Mouse (Mus musculus): Measurements from ENCODE around the gene Mxra8. TPM values are rescaled to one million over a fixed set of nuclear protein-coding genes. Genes with fewer than 3 reads are reported as not detected.

Mxra8 gene
- polyA plus RNA-seq, 1 experiment from 2014 or later, result 50.2 TPM

DNA sequence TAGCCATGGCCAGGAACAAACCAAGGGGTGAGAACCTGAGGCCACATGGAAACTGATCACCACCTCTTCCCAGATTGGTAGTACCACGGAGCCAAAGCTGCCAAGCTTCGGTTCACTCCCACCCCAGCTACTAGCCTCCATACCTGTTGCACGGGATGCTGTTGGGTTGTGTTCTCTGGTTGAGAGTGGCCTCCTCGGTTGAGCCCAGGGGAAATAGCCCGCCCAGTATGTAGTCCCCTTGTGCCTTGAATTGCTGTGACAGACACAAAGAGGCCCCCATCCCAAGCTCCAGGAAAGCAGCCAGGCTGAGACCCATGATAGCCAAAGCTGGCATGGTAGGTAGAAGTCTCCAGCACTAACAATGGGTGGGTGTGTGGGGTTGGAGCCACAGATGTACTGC, 23.5 kb downstream of the Mxra8 start, which contains the start of gene Tas1r3:
Gene Tas1r3 (minus strand): TSS at position 362 of the 400 bp plus-strand sequence.
- H3K4me2 ChIP-seq, result no peak within 1 kb of the TSS
- no peak within 1 kb of the TSS for H3K4me3 ChIP-seq
- no peak within 1 kb of the TSS for H3K27ac ChIP-seq (ENCODE audit: poor library complexity, severe bottlenecking)
- no peaks in the 10 kb centered on the region for H3K4me1 ChIP-seq (replicated peaks)
- H3K9ac ChIP-seq, result no peak within 1 kb of the TSS
- H3K9me3 ChIP-seq (replicated peaks), result no peaks in the 10 kb centered on the region
- no peaks in the 10 kb centered on the region for H3K27me3 ChIP-seq (replicated peaks)
- ATAC-seq (ENCODE audit: insufficient number of reproducible peaks, low FRiP score), result no peak
- peaks cover 49% of the 10 kb centered on the region for H3K36me3 ChIP-seq
- 74% methylated on average over 5 of the region's 5 CpGs for WGBS

DNA sequence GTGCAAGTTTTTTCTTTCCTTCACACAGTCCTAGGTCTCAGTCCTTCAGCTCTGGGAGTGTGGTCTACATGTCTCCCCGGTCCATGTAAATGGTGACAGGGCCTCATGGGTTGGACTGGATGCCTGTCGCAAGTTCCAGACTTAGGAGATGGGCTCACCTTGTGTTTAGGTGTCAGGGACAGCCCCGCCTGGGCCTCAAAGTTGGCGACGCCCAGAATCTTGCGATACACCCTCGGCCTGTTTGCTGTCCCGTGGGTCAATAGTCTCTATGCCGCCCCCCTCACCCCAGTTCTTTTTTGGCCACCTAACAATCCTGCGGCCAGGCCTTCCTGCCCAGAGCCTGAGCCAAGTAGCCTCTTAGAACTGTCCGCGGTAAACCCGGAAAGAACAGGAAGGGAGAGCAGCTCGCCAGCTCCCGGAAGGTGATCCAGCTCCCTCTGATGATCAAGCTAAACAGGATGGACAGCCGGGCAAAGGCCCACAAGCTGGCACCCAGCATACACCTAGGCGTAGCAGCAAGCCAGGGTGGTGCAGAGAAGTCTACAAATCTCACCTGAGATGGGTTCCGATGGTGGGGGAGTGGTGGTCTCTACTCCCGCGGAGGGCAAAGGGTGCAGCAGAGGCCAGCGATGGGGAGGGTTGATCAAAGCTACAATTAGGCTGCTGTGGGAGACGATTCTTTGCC, 29.3 kb downstream of the Mxra8 start:
- Histone ChIP-seq H3K36me3 (peaks cover 45% of the 10 kb centered on the region), H3K9ac (peak overlapping the region; percentile 92), H3K4me2 (peak overlapping the region; percentile 95), H3K9me3 (replicated peaks) (no peaks in the 10 kb centered on the region), H3K4me1 (replicated peaks) (peaks cover 18% of the 10 kb centered on the region), H3K27ac (ENCODE audit: poor library complexity, severe bottlenecking) (no peak overlapping the region), H3K4me3 (peak overlapping the region; percentile 91), H3K27me3 (replicated peaks) (no peaks in the 10 kb centered on the region)
- peak; percentile 41 for ATAC-seq (ENCODE audit: insufficient number of reproducible peaks, low FRiP score)
- 10% methylated on average over 22 of the region's 22 CpGs for WGBS

DNA sequence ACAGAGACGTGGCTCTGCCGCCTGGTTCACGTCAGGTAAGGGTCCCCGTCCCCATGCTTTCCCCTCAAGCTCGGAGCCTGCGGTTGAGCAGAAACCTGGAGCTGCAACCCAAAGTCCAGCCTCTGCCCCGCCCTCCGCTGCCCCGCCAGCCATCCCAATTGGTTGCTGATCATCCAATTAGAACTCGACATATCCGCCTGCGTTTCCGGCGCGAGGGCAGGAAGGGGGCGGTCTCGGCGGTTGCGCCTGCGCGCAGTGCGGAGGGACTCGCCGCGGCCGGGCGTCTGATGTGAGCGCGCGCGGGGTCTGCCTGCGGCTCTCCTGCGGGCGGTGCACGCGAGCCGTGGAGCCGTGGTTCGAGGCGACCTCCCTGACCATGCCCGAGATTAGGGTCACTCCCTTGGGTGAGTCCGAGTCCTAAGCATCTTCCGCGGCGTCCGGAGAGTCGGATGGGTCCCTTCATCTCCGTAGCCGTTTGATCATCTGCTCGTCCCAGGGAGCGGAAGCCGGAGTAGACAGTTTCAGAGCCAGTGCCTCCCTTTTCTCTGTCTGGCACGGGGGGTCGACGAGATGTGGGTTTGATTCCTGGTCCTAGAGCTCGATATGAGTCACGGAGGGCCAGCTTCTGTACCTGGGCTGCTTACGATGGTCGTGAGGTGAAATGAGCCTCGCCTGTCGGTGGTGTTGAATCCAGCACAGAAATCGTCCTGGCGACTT, 30.0 kb downstream of the Mxra8 start, which contains the start of the genes Cptp and Ints11:
Gene Cptp (minus strand): TSS at position 124 of the 717 bp plus-strand sequence.
Gene Ints11 (plus strand): TSS at position 230 of the 717 bp plus-strand sequence.
- peak; percentile 97 for ATAC-seq (ENCODE audit: insufficient number of reproducible peaks, low FRiP score)
- H3K27me3 ChIP-seq (replicated peaks), result no peaks in the 10 kb centered on the region
- H3K4me2 ChIP-seq, result peak within 1 kb of the TSS; percentile 95
- peaks cover 52% of the 10 kb centered on the region for H3K36me3 ChIP-seq
- peak within 1 kb of the TSS; percentile 92 for H3K9ac ChIP-seq
- H3K9me3 ChIP-seq (replicated peaks), result no peaks in the 10 kb centered on the region
- H3K4me3 ChIP-seq, result peak within 1 kb of the TSS; percentile 91
- H3K27ac ChIP-seq (ENCODE audit: poor library complexity, severe bottlenecking), result peak within 1 kb of the TSS; percentile 75
- WGBS, result under 1% methylated on average over 63 of the region's 63 CpGs
- H3K4me1 ChIP-seq (replicated peaks), result peaks cover 18% of the 10 kb centered on the region

DNA sequence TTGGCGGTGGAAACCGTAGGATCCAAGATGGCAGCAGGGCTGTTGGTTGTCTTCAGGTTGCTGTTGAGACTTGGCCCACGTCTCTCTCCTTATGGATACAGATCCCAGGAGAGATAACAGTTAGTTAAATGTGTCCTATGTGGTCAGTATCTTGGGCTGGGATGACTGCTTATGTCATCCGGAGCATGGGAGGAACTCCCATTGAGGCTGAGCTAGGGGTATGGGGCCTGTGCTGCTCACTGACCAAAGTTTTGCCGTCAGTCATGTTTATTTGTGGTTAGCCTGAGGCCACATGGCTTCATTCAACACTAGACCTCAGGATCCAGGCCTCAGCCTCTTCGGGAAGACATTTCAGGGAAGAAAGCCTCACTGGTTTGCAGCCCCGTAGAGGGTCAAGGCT, 31.9 kb downstream of the Mxra8 start:
- no peaks in the 10 kb centered on the region for H3K27me3 ChIP-seq (replicated peaks)
- no peaks in the 10 kb centered on the region for H3K9me3 ChIP-seq (replicated peaks)
- peaks cover 18% of the 10 kb centered on the region for H3K4me1 ChIP-seq (replicated peaks)
- no peak overlapping the region for H3K4me2 ChIP-seq
- H3K4me3 ChIP-seq, result no peak overlapping the region
- no peak overlapping the region for H3K27ac ChIP-seq (ENCODE audit: poor library complexity, severe bottlenecking)
- H3K36me3 ChIP-seq, result peaks cover 51% of the 10 kb centered on the region
- WGBS, result 88% methylated on average over 7 of the region's 7 CpGs
- no peak overlapping the region for H3K9ac ChIP-seq
- ATAC-seq (ENCODE audit: insufficient number of reproducible peaks, low FRiP score), result no peak

DNA sequence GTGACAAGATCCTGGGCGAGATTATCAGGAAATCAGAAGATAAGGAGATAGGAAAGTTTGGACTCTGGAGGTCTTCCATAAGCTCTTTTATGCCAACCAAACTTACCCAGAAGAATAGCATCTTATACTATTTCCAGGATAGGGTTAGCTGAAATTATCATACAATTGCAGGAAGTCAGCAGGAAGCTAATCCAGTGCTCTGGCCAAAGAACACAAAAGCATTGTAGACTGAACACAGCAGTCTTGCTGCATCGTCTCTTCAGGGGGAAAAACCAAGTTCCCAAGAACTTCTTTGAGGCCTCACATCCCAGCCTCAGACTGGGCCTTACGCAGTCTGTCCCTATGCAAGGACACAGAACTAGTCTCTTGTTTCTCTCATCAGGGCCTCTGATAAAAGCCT, 44.1 kb downstream of the Mxra8 start:
- Histone ChIP-seq H3K4me3 (no peak overlapping the region), H3K9ac (no peak overlapping the region; the same call in 1 of the 2 replicates), H3K9me3 (replicated peaks) (no peaks in the 10 kb centered on the region), H3K36me3 (peaks cover 51% of the 10 kb centered on the region), H3K27me3 (replicated peaks) (no peaks in the 10 kb centered on the region), H3K4me1 (replicated peaks) (peaks cover 8% of the 10 kb centered on the region; the same call in 1 of the 2 replicates), H3K27ac (ENCODE audit: poor library complexity, severe bottlenecking) (peak overlapping the region; percentile 79), H3K4me2 (0 out of 2 replicates have a peak overlapping the region, but pooled peaks have one; percentile 24)
- WGBS, result 60% methylated on average over 3 of the region's 3 CpGs
- peak; percentile 57; the same call in 1 of the 2 replicates for ATAC-seq (ENCODE audit: insufficient number of reproducible peaks, low FRiP score)

DNA sequence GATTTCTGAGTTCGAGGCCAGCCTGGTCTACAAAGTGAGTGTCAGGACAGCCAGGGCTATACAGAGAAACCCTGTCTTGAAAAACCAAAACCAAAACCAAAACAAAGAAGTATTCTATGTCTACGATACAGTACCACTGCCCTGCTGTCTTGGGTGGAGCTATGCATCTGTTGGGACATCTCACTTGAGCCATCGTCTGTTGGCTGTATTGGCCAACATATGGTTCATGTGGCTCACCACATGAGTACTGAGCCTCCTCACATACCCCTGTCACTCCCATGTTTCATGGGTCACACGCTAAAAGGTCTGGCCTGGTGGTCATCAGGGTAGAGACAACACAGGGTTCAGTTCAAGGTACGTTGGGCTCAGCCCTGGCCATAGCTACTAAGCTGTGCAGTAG, 46.9 kb downstream of the Mxra8 start:
- no peaks in the 10 kb centered on the region for H3K27me3 ChIP-seq (replicated peaks)
- H3K4me2 ChIP-seq, result no peak overlapping the region
- 92% methylated on average over 5 of the region's 5 CpGs for WGBS
- no peak overlapping the region for H3K4me3 ChIP-seq
- ATAC-seq (ENCODE audit: insufficient number of reproducible peaks, low FRiP score), result no peak
- H3K4me1 ChIP-seq (replicated peaks), result peaks cover 18% of the 10 kb centered on the region; the same call in 1 of the 2 replicates
- no peak overlapping the region for H3K9ac ChIP-seq
- H3K36me3 ChIP-seq, result peaks cover 55% of the 10 kb centered on the region
- no peaks in the 10 kb centered on the region for H3K9me3 ChIP-seq (replicated peaks)
- no peak overlapping the region for H3K27ac ChIP-seq (ENCODE audit: poor library complexity, severe bottlenecking)

DNA sequence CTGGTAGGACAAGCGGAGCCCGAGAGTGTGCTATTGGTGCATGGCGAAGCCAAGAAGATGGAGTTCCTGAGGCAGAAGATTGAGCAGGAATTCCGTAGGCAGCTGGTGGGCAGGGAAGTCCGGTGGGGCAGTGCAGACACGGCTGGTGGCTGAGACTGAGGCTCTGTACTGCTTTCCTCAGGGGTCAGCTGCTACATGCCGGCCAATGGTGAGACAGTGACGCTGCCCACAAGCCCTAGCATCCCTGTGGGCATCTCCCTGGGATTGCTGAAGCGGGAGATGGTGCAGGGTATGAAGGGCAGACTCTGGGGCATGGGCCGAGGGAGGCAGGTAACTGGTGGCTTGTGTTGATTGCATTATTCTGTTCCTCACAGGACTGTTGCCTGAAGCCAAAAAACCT, 48.2 kb downstream of the Mxra8 start:
- no peak for ATAC-seq (ENCODE audit: insufficient number of reproducible peaks, low FRiP score)
- H3K9me3 ChIP-seq (replicated peaks), result no peaks in the 10 kb centered on the region
- peaks cover 55% of the 10 kb centered on the region for H3K36me3 ChIP-seq
- peaks cover 21% of the 10 kb centered on the region for H3K4me1 ChIP-seq (replicated peaks)
- WGBS, result 91% methylated on average over 10 of the region's 10 CpGs
- H3K27me3 ChIP-seq (replicated peaks), result no peaks in the 10 kb centered on the region
- H3K9ac ChIP-seq, result no peak overlapping the region
- no peak overlapping the region for H3K4me3 ChIP-seq
- no peak overlapping the region for H3K27ac ChIP-seq (ENCODE audit: poor library complexity, severe bottlenecking)
- no peak overlapping the region for H3K4me2 ChIP-seq

DNA sequence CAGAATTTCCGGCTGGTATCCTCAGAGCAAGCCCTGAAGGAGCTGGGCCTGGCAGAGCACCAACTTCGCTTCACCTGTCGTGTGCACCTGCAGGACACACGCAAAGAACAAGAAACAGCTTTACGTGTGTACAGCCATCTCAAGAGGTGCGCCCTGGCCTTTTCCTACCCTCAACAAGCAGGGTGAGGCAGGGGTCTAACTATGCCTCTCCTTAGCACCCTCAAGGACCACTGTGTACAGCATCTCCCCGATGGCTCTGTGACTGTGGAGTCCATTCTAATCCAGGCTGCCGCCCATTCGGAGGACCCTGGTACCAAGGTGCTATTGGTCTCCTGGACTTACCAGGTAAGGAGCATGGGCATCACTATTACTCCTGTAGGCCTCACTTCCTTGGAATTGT, 48.7 kb downstream of the Mxra8 start:
- Histone ChIP-seq H3K4me1 (replicated peaks) (peaks cover 26% of the 10 kb centered on the region), H3K27ac (ENCODE audit: poor library complexity, severe bottlenecking) (no peak overlapping the region), H3K36me3 (peaks cover 55% of the 10 kb centered on the region), H3K4me2 (no peak overlapping the region), H3K9me3 (replicated peaks) (no peaks in the 10 kb centered on the region), H3K4me3 (no peak overlapping the region), H3K9ac (no peak overlapping the region), H3K27me3 (replicated peaks) (no peaks in the 10 kb centered on the region)
- no peak for ATAC-seq (ENCODE audit: insufficient number of reproducible peaks, low FRiP score)
- WGBS, result 92% methylated on average over 9 of the region's 9 CpGs

DNA sequence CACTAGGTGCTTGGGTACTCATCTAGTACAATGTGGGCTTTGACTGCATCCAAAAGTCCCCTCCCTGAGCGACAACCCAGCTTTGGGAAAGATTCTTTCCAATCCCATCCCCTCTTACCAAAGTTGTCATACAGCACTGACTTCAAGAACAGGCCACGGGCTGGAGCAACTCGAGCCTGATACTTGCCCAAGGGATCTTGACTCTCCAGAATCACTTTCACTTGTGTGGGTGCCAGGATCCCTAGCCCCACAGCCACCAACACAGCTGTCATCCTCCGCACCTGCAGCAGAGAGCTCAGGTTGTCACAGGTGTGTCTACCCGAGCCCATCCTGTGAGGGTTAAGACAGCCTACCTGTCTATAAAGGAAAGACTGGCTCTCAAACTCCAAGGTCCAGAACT, 49.8 kb downstream of the Mxra8 start:
- Histone ChIP-seq H3K4me2 (no peak overlapping the region), H3K27me3 (replicated peaks) (no peaks in the 10 kb centered on the region), H3K4me3 (no peak overlapping the region), H3K27ac (ENCODE audit: poor library complexity, severe bottlenecking) (no peak overlapping the region), H3K9me3 (replicated peaks) (no peaks in the 10 kb centered on the region), H3K36me3 (peaks cover 51% of the 10 kb centered on the region), H3K4me1 (replicated peaks) (peaks cover 30% of the 10 kb centered on the region), H3K9ac (no peak overlapping the region)
- 82% methylated on average over 5 of the region's 5 CpGs for WGBS
- ATAC-seq (ENCODE audit: insufficient number of reproducible peaks, low FRiP score), result no peak

DNA sequence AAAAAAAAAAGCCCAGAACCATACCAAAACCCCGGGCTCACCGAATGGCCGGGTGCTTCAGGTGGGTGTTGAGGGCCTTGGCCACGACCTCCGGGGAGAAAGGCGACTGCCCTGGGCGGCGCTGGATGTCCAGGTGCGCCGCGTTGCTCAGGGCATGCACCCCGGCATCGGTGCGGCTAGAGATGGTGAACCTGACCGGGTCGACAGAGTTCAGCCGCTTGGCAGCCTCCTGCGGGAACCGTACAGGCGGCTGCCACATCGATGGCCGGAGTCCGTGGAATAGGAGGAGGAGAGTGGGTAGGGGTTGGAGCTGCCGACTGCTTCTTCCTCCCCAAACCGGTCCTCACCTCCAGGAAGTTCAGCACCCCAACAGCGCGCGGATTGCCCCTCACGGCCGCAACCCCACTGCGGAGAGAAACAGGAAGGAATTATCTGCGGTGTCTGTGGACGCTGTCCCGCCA, 51.6 kb downstream of the Mxra8 start:
- Histone ChIP-seq H3K4me3 (peak overlapping the region; percentile 82), H3K9me3 (replicated peaks) (no peaks in the 10 kb centered on the region), H3K27me3 (replicated peaks) (no peaks in the 10 kb centered on the region), H3K36me3 (peaks cover 39% of the 10 kb centered on the region), H3K4me1 (replicated peaks) (peaks cover 41% of the 10 kb centered on the region), H3K4me2 (peak overlapping the region; percentile 97), H3K9ac (peak overlapping the region; percentile 84), H3K27ac (ENCODE audit: poor library complexity, severe bottlenecking) (no peak overlapping the region)
- under 1% methylated on average over 34 of the region's 34 CpGs for WGBS
- ATAC-seq (ENCODE audit: insufficient number of reproducible peaks, low FRiP score), result no peak

DNA sequence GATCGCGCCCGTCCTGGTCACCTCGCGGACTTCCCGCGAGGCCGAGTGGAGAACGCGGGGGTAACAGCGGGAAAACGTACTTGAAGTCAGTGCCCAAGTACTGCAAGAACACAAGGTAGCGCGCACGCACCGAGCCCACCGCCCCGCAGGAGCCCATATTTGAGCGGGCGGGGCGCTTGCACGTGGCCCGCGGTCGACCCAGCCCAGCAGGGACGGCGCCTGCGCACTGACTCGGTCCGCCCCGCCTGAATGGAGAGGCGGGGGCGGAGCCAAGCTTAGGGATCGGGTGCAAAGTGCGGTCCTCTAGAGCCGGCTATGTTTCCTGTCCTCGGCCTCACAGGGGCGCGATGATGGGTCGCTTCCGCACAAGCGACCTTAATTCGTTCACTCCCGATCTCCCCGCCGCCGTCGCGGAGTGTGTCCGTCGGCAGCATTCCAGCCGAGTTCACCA, 52.1 kb downstream of the Mxra8 start, which contains the start of the genes Pusl1 and Acap3:
Gene Pusl1 (minus strand): TSS at position 231 of the 451 bp plus-strand sequence.
Gene Acap3 (plus strand): TSS at position 272 of the 451 bp plus-strand sequence.
- Histone ChIP-seq H3K27ac (ENCODE audit: poor library complexity, severe bottlenecking) (peak within 1 kb of the TSS; percentile 93), H3K36me3 (peaks cover 39% of the 10 kb centered on the region), H3K9ac (peak within 1 kb of the TSS; percentile 88), H3K4me2 (peak within 1 kb of the TSS; percentile 97), H3K4me3 (peak within 1 kb of the TSS; percentile 82), H3K27me3 (replicated peaks) (no peaks in the 10 kb centered on the region), H3K4me1 (replicated peaks) (peaks cover 41% of the 10 kb centered on the region), H3K9me3 (replicated peaks) (no peaks in the 10 kb centered on the region)
- ATAC-seq (ENCODE audit: insufficient number of reproducible peaks, low FRiP score), result peak; percentile 93
- 0% methylated on average over 52 of the region's 52 CpGs for WGBS
